In genomic region chr1:38392928-38393327, GRCm38 (mm10) we compare ENCODE assay signal across 10 mouse cellular contexts.
DNase-seq lines count a peak whose midpoint lies in the region; ATAC-seq and TF ChIP-seq lines count a peak whose summit lies in the region.
"Had no signal": no experiment of that assay in that cellular context is flagged by ENCODE, and none has a peak within 500 bp of the region (broad histone marks: within the 10 kb centered on the region; RNA-seq: fewer than 3 reads in every experiment).

No protein-coding gene starts in this region.

- H3K27me3 ChIP-seq in intestine, embryonic 14.5 days (replicated peaks; ENCODE audit: control insufficient read depth, insufficient read depth, low read length) = no peaks in the 10 kb centered on the region
- no peaks in the 10 kb centered on the region for H3K27me3 ChIP-seq in intestine, embryonic 15.5 days (replicated peaks)
- no peaks in the 10 kb centered on the region for H3K27me3 ChIP-seq in heart, postnatal 0 days (ENCODE audit: control insufficient read depth, insufficient read depth, low read length)
- H3K27me3 ChIP-seq: embryonic facial prominence, embryonic 12.5 days had no signal

- H3K4me3 ChIP-seq in intestine, embryonic 14.5 days (ENCODE audit: low read depth, low read length) = no peak overlapping the region
- H3K4me3 ChIP-seq in intestine, embryonic 15.5 days (replicated peaks) = no peak overlapping the region
- no peak overlapping the region for H3K4me3 ChIP-seq in heart, postnatal 0 days (ENCODE audit: low read depth, low read length)
- H3K4me3 ChIP-seq in left cerebral cortex, adult 2 months = no peak overlapping the region
- H3K4me3 ChIP-seq: embryonic facial prominence, embryonic 12.5 days; megakaryocyte, embryonic 14.5 days had no signal

- WGBS in intestine, embryonic 14.5 days = 31% methylated on average over 2 of the region's 2 CpGs
- 36% methylated on average over 2 of the region's 2 CpGs for WGBS in intestine, embryonic 15.5 days
- 28% methylated on average over 2 of the region's 2 CpGs for WGBS in heart, postnatal 0 days

- no peak for TF ChIP-seq EP300 in heart, postnatal 0 days (IDR thresholded peaks at IDR 0.05; ENCODE audit: low read depth)

- no peak for ATAC-seq in intestine, embryonic 14.5 days (replicated peaks; ENCODE audit: low FRiP score, low TSS enrichment, low read depth)
- no peak for ATAC-seq in intestine, embryonic 15.5 days
- ATAC-seq in heart, postnatal 0 days (ENCODE audit: insufficient read depth, low read depth) = no peak; the same call in 1 of the 2 replicates

- H3K4me2 ChIP-seq in intestine, embryonic 14.5 days (ENCODE audit: low read length) = no peak overlapping the region
- no peak overlapping the region for H3K4me2 ChIP-seq in intestine, embryonic 15.5 days (replicated peaks)
- no peak overlapping the region for H3K4me2 ChIP-seq in heart, postnatal 0 days (ENCODE audit: low read depth, low read length)
- H3K4me2 ChIP-seq: embryonic facial prominence, embryonic 12.5 days had no signal

- no peak overlapping the region for H3K27ac ChIP-seq in intestine, embryonic 14.5 days (ENCODE audit: low read depth)
- H3K27ac ChIP-seq in intestine, embryonic 15.5 days = no peak overlapping the region
- H3K27ac ChIP-seq in heart, postnatal 0 days (ENCODE audit: low read depth) = no peak overlapping the region
- no peak overlapping the region for H3K27ac ChIP-seq in left cerebral cortex, adult 2 months
- H3K27ac ChIP-seq: embryonic facial prominence, embryonic 12.5 days had no signal

- no peaks in the 10 kb centered on the region for H3K36me3 ChIP-seq in intestine, embryonic 14.5 days (ENCODE audit: control insufficient read depth, insufficient read depth, low read length)
- H3K36me3 ChIP-seq in intestine, embryonic 15.5 days = no peaks in the 10 kb centered on the region
- no peaks in the 10 kb centered on the region for H3K36me3 ChIP-seq in heart, postnatal 0 days (replicated peaks; ENCODE audit: control insufficient read depth, insufficient read depth, low read length)

- intact Hi-C loops in left cerebral cortex, adult 2 months (cut with DNase I) = loop anchor here (2.0 to 5.0 kb wide), 3 partner anchors 206 to 378 kb away; no protein-coding TSS in a partner anchor

- peak; percentile 79 for DNase-seq in intestine, embryonic 14.5 days (ENCODE audit: low spot score)
- DNase-seq in T-cell, adult 2 months (ENCODE audit: low spot score) = peak; percentile 42
- DNase-seq in embryo, embryonic 10 days (ENCODE audit: low spot score) = peak; percentile 80
- peak; percentile 62 for DNase-seq in heart, postnatal 0 days (ENCODE audit: low spot score)
- peak; percentile 44 to 48 for DNase-seq in left cerebral cortex, adult 2 months (ENCODE audit: extremely low spot score in 1 of 2, low spot score in 2 of 2)
- peak; percentile 59 for DNase-seq in naive thymus-derived CD4-positive, alpha-beta T cell, adult 2 months (ENCODE audit: low read depth)
- peak; percentile 55 to 65 for DNase-seq in thymus, postnatal 36 days

- TF ChIP-seq CTCF in heart, postnatal 0 days (IDR thresholded peaks at IDR 0.05; ENCODE audit: low read depth) = peak; percentile 82
- peak; percentile 68 for TF ChIP-seq CTCF in left cerebral cortex, adult 2 months (IDR thresholded peaks at IDR 0.05)

- no peaks in the 10 kb centered on the region for H3K9me3 ChIP-seq in intestine, embryonic 14.5 days (ENCODE audit: control insufficient read depth, low read length)
- no peaks in the 10 kb centered on the region for H3K9me3 ChIP-seq in intestine, embryonic 15.5 days
- no peaks in the 10 kb centered on the region for H3K9me3 ChIP-seq in heart, postnatal 0 days (replicated peaks; ENCODE audit: control insufficient read depth, low read length)
- H3K9me3 ChIP-seq: embryonic facial prominence, embryonic 12.5 days; megakaryocyte, embryonic 14.5 days had no signal

- peaks cover 15% of the 10 kb centered on the region for H3K4me1 ChIP-seq in intestine, embryonic 14.5 days (replicated peaks; ENCODE audit: control insufficient read depth, insufficient read depth, low read length)
- H3K4me1 ChIP-seq in intestine, embryonic 15.5 days (replicated peaks) = peaks cover 8% of the 10 kb centered on the region; the same call in 1 of the 2 replicates
- no peaks in the 10 kb centered on the region for H3K4me1 ChIP-seq in heart, postnatal 0 days (ENCODE audit: control insufficient read depth, insufficient read depth)

- H3K9ac ChIP-seq in intestine, embryonic 14.5 days (ENCODE audit: low read length) = no peak overlapping the region
- H3K9ac ChIP-seq in intestine, embryonic 15.5 days = no peak overlapping the region
- H3K9ac ChIP-seq in heart, postnatal 0 days (replicated peaks; ENCODE audit: low read depth, low read length) = no peak overlapping the region
- H3K9ac ChIP-seq: embryonic facial prominence, embryonic 12.5 days had no signal
